Mouse (Mus musculus): ENCODE results near the gene Gm13277. TPM values are rescaled to one million over a fixed set of nuclear protein-coding genes. Genes with fewer than 3 reads are reported as not detected.
"Not testable (repeated sequence)": the region's sequence is repeated elsewhere in the genome, so short reads cannot be mapped to it uniquely, and the experiment has no call there.

Gene Gm13277
- polyA plus RNA-seq, 2 experiments: not detected

- H3K36me3 ChIP-seq (replicated peaks; ENCODE audit: control insufficient read depth, insufficient read depth, low read depth); H3K9me3 ChIP-seq (ENCODE audit: control insufficient read depth, low read length); H3K27me3 ChIP-seq (ENCODE audit: control insufficient read depth, insufficient read depth, low read length); DNase-seq (ENCODE audit: low read depth in 3 of 3, low spot score in 3 of 3); H3K9ac ChIP-seq (replicated peaks); H3K4me1 ChIP-seq (replicated peaks; ENCODE audit: control insufficient read depth in 2 of 2, insufficient read depth in 2 of 2, low read length in 1 of 2); H3K27ac ChIP-seq; ATAC-seq (ENCODE audit: insufficient read depth): not testable (repeated sequence)
- Histone ChIP-seq H3K4me3 (ENCODE audit: insufficient read depth in 1 of 2, low read depth in 2 of 2, low read length in 2 of 2) (0 out of 4 replicates have a peak within 1 kb of the TSS, but pooled peaks of 1 of the 2 experiments have one; percentile 21), H3K4me2 (ENCODE audit: low read depth) (peak within 1 kb of the TSS; percentile 31; the same call in 1 of the 2 replicates)
- no CpG with 5 or more reads among the region's 8 CpGs for WGBS (ENCODE audit: insufficient replicate concordance)
Measured at GRCm38 (mm10) chr4:88805231-88805630, 16.8 kb downstream of the Gm13277 start, which contains the start of gene Gm13288. Gene Gm13288 (plus strand): TSS chr4:88805531.

GRCm38 (mm10) chr4:88805761-88806160 lies 17.3 kb downstream of the Gm13277 start:
- not testable (repeated sequence) for H3K9ac ChIP-seq (replicated peaks); H3K36me3 ChIP-seq (replicated peaks; ENCODE audit: control insufficient read depth, insufficient read depth, low read depth); DNase-seq (ENCODE audit: low read depth in 3 of 3, low spot score in 3 of 3); H3K27ac ChIP-seq; H3K27me3 ChIP-seq (ENCODE audit: control insufficient read depth, insufficient read depth, low read length); H3K9me3 ChIP-seq (ENCODE audit: control insufficient read depth, low read length); H3K4me1 ChIP-seq (replicated peaks; ENCODE audit: control insufficient read depth in 2 of 2, insufficient read depth in 2 of 2, low read length in 1 of 2); ATAC-seq (ENCODE audit: insufficient read depth)
- peak overlapping the region; percentile 31; the same call in 1 of the 2 replicates for H3K4me2 ChIP-seq (ENCODE audit: low read depth)
- 0 out of 4 replicates have a peak overlapping the region, but pooled peaks of 1 of the 2 experiments have one; percentile 21 for H3K4me3 ChIP-seq (ENCODE audit: insufficient read depth in 1 of 2, low read depth in 2 of 2, low read length in 2 of 2)
- WGBS (ENCODE audit: insufficient replicate concordance): 0% methylated on average over 12 of the region's 34 CpGs

- no peaks in the 10 kb centered on the region for H3K27me3 ChIP-seq (ENCODE audit: control insufficient read depth, insufficient read depth, low read length)
- no peaks in the 10 kb centered on the region for H3K9me3 ChIP-seq (ENCODE audit: control insufficient read depth, low read length)
- H3K4me3 ChIP-seq (ENCODE audit: insufficient read depth in 1 of 2, low read depth in 2 of 2, low read length in 2 of 2): no peak within 1 kb of the TSS
- no peaks in the 10 kb centered on the region for H3K36me3 ChIP-seq (replicated peaks; ENCODE audit: control insufficient read depth, insufficient read depth, low read depth)
- WGBS (ENCODE audit: insufficient replicate concordance): 32% methylated on average over 3 of the region's 3 CpGs
- DNase-seq (ENCODE audit: low read depth in 3 of 3, low spot score in 3 of 3): no peak
- no peak within 1 kb of the TSS for H3K27ac ChIP-seq
- no peak within 1 kb of the TSS for H3K9ac ChIP-seq (replicated peaks)
- no peak for TF ChIP-seq CTCF (IDR thresholded peaks at IDR 0.05; ENCODE audit: low read depth)
- no peak for TF ChIP-seq EP300 (IDR thresholded peaks at IDR 0.05; ENCODE audit: low read depth)
- ATAC-seq (ENCODE audit: insufficient read depth): no peak
- no peak within 1 kb of the TSS for H3K4me2 ChIP-seq (ENCODE audit: low read depth)
- H3K4me1 ChIP-seq (replicated peaks; ENCODE audit: control insufficient read depth in 2 of 2, insufficient read depth in 2 of 2, low read length in 1 of 2): no peaks in the 10 kb centered on the region
Measured at GRCm38 (mm10) chr4:88815928-88816327, 27.5 kb downstream of the Gm13277 start, which contains the start of gene Ifna7. Gene Ifna7 (plus strand): TSS chr4:88816228.

- no peak for DNase-seq (ENCODE audit: low read depth in 3 of 3, low spot score in 3 of 3)
- H3K4me1 ChIP-seq (replicated peaks; ENCODE audit: control insufficient read depth in 2 of 2, insufficient read depth in 2 of 2, low read length in 1 of 2): no peaks in the 10 kb centered on the region
- no peak within 1 kb of the TSS for H3K27ac ChIP-seq
- no peak for ATAC-seq (ENCODE audit: insufficient read depth)
- no peak within 1 kb of the TSS for H3K4me2 ChIP-seq (ENCODE audit: low read depth)
- H3K36me3 ChIP-seq (replicated peaks; ENCODE audit: control insufficient read depth, insufficient read depth, low read depth): no peaks in the 10 kb centered on the region
- no peaks in the 10 kb centered on the region for H3K9me3 ChIP-seq (ENCODE audit: control insufficient read depth, low read length)
- no peak for TF ChIP-seq CTCF (IDR thresholded peaks at IDR 0.05; ENCODE audit: low read depth)
- 70% methylated on average over 1 of the region's 1 CpGs for WGBS (ENCODE audit: insufficient replicate concordance)
- no peak within 1 kb of the TSS for H3K9ac ChIP-seq (replicated peaks)
- no peak within 1 kb of the TSS for H3K4me3 ChIP-seq (ENCODE audit: insufficient read depth in 1 of 2, low read depth in 2 of 2, low read length in 2 of 2)
- H3K27me3 ChIP-seq (ENCODE audit: control insufficient read depth, insufficient read depth, low read length): no peaks in the 10 kb centered on the region
Measured at GRCm38 (mm10) chr4:88819659-88820058, 31.2 kb downstream of the Gm13277 start, which contains the start of gene Ifna11. Gene Ifna11 (plus strand): TSS chr4:88819959.

GRCm38 (mm10) chr4:88822995-88823394 lies 34.6 kb downstream of the Gm13277 start:
- no peak overlapping the region for H3K4me2 ChIP-seq (ENCODE audit: low read depth)
- no peaks in the 10 kb centered on the region for H3K9me3 ChIP-seq (ENCODE audit: control insufficient read depth, low read length)
- H3K9ac ChIP-seq (replicated peaks): no peak overlapping the region
- H3K27ac ChIP-seq: no peak overlapping the region
- TF ChIP-seq CTCF (IDR thresholded peaks at IDR 0.05; ENCODE audit: low read depth) (peak; percentile 32; the same call in 1 of the 2 replicates), EP300 (IDR thresholded peaks at IDR 0.05; ENCODE audit: low read depth) (no peak)
- H3K4me1 ChIP-seq (replicated peaks; ENCODE audit: control insufficient read depth in 2 of 2, insufficient read depth in 2 of 2, low read length in 1 of 2): no peaks in the 10 kb centered on the region
- no peaks in the 10 kb centered on the region for H3K36me3 ChIP-seq (replicated peaks; ENCODE audit: control insufficient read depth, insufficient read depth, low read depth)
- ATAC-seq (ENCODE audit: insufficient read depth): no peak
- 18% methylated on average over 4 of the region's 4 CpGs for WGBS (ENCODE audit: insufficient replicate concordance)
- no peak for DNase-seq (ENCODE audit: low read depth in 3 of 3, low spot score in 3 of 3)
- no peak overlapping the region for H3K4me3 ChIP-seq (ENCODE audit: insufficient read depth in 1 of 2, low read depth in 2 of 2, low read length in 2 of 2)
- no peaks in the 10 kb centered on the region for H3K27me3 ChIP-seq (ENCODE audit: control insufficient read depth, insufficient read depth, low read length)

GRCm38 (mm10) chr4:88827116-88827515 lies 38.7 kb downstream of the Gm13277 start, which contains the start of gene Ifna6:
Gene Ifna6 (plus strand): TSS chr4:88827416.
- H3K27ac ChIP-seq; ATAC-seq (ENCODE audit: insufficient read depth); H3K4me2 ChIP-seq (ENCODE audit: low read depth); H3K9ac ChIP-seq (replicated peaks); H3K9me3 ChIP-seq (ENCODE audit: control insufficient read depth, low read length); H3K4me1 ChIP-seq (replicated peaks; ENCODE audit: control insufficient read depth in 2 of 2, insufficient read depth in 2 of 2, low read length in 1 of 2); H3K4me3 ChIP-seq (ENCODE audit: insufficient read depth in 1 of 2, low read depth in 2 of 2, low read length in 2 of 2); H3K27me3 ChIP-seq (ENCODE audit: control insufficient read depth, insufficient read depth, low read length); H3K36me3 ChIP-seq (replicated peaks; ENCODE audit: control insufficient read depth, insufficient read depth, low read depth); DNase-seq (ENCODE audit: low read depth in 3 of 3, low spot score in 3 of 3): not testable (repeated sequence)

Measured in liver, embryonic 14.5 days (tissue).